Mouse (Mus musculus): ENCODE measurements around the gene Rab2b.

DNA sequence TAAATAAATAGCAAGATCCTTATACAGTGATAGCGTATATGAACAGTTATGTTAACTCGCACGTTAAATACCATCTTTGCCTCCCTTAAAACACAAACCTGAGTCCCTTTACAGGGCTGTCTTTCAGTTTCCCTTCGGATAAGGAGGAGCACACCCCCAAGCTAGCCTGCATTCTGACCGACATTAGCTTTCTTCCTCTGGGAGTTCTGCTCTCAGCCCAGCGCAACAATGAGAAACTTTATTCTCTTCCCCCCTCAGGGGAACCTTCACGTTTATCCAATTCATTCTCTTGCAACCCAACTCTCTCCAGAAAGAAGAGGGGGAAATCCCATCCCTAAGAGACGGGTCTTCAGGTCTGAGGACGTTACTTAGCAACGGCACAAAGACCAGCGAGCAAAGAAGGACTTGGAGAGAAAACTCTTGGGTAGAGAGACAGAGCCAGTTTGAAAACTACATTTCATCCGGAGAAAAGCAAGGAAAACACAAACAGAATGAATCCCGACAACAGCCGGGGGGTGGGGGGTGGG, 48.1 kb upstream of the Rab2b start:
- TF ChIP-seq CTCF (IDR thresholded peaks at IDR 0.05; ENCODE audit: low read depth) = no peak
- TF ChIP-seq EP300 (IDR thresholded peaks at IDR 0.05; ENCODE audit: low read depth) = no peak
